In genomic region chr11:115615875-115616274, GRCm38 (mm10) we compare ENCODE assay signal across 13 mouse cellular contexts. TPM values are rescaled to one million over a fixed set of nuclear protein-coding genes. Genes with fewer than 3 reads are reported as not detected.
DNase-seq lines count a peak whose midpoint lies in the region.
"Had no signal": no experiment of that assay in that cellular context is flagged by ENCODE, and none has a peak within 500 bp of the region (broad histone marks: within the 10 kb centered on the region; RNA-seq: fewer than 3 reads in every experiment).

No protein-coding gene starts in this region.

- H3K4me3 ChIP-seq in forebrain, embryonic 10.5 days = no peak overlapping the region
- H3K4me3 ChIP-seq: neural tube, embryonic 13.5 days had no signal

- H3K27me3 ChIP-seq in forebrain, embryonic 10.5 days (ENCODE audit: poor library complexity, severe bottlenecking) = peaks cover 6% of the 10 kb centered on the region

- H3K4me1 ChIP-seq in forebrain, embryonic 10.5 days = peaks cover 29% of the 10 kb centered on the region

- no peak overlapping the region for H3K27ac ChIP-seq in forebrain, embryonic 10.5 days
- H3K27ac ChIP-seq: neural tube, embryonic 13.5 days had no signal

- 88% methylated on average over 6 of the region's 6 CpGs for WGBS in forebrain, embryonic 10.5 days

- H3K9me3 ChIP-seq in forebrain, embryonic 10.5 days = no peaks in the 10 kb centered on the region
- H3K9me3 ChIP-seq: neural tube, embryonic 13.5 days had no signal

- DNase-seq in cerebellum, adult 9-11 months = peak; percentile 31
- no peak for DNase-seq in cerebellum, adult 9-10 months
- peak; percentile 51 for DNase-seq in kidney, adult 18-20 months
- DNase-seq in kidney, postnatal 4 days = no peak
- peak; percentile 77 for DNase-seq in adrenal gland, postnatal 10 days
- DNase-seq in kidney, postnatal 25 days = peak; percentile 47 to 81
- no peak for DNase-seq in MN1 (ENCODE audit: low spot score)
- no peak for DNase-seq in forebrain, embryonic 10.5 days (ENCODE audit: extremely low spot score, low spot score)
- DNase-seq: cerebellum, postnatal 36 days; layer of hippocampus, postnatal 36 days; midbrain, embryonic 14.5 days; thymus, adult 2 months had no signal

- peaks cover 54% of the 10 kb centered on the region for H3K36me3 ChIP-seq in forebrain, embryonic 10.5 days (replicated peaks)

RNA-seq across cellular contexts. Expression of gene Mif4gd, which starts 3.1 kb away (rescaled TPM):
- 100 to 1,000 TPM; 110 to 140 TPM for total RNA-seq in adrenal gland, postnatal 10 days (2021)
- 20.3 and 23.8 TPM in 2 replicates for polyA plus RNA-seq in forebrain, embryonic 10.5 days (2016; fragmentation: Nextera tagmentation; extraction: Ambion mirVana)

RNA-seq across cellular contexts. Expression of gene Gga3, which starts 12.0 kb away (rescaled TPM):
- total RNA-seq in adrenal gland, postnatal 10 days (2021) = 10 to 100 TPM; 20.0 to 35.9 TPM
- polyA plus RNA-seq in forebrain, embryonic 10.5 days (2016; fragmentation: Nextera tagmentation; extraction: Ambion mirVana) = 29.6 and 35.0 TPM in 2 replicates

RNA-seq across cellular contexts. Expression of gene Mrps7, which starts 12.2 kb away (rescaled TPM):
- total RNA-seq in adrenal gland, postnatal 10 days (2021) = 10 to 100 TPM; 92.1 to 92.6 TPM
- polyA plus RNA-seq in forebrain, embryonic 10.5 days (2016; fragmentation: Nextera tagmentation; extraction: Ambion mirVana) = 106 TPM in 2 replicates

RNA-seq across cellular contexts. Expression of gene Slc25a19, which starts 12.2 kb away (rescaled TPM):
- total RNA-seq in adrenal gland, postnatal 10 days (2021) = 100 to 1,000 TPM; 169 to 231 TPM
- polyA plus RNA-seq in forebrain, embryonic 10.5 days (2016; fragmentation: Nextera tagmentation; extraction: Ambion mirVana) = 25.6 and 26.2 TPM in 2 replicates

RNA-seq across cellular contexts. Expression of gene Nup85, which starts 51.6 kb away (rescaled TPM):
- 10 to 100 TPM; 44.4 to 48.7 TPM for total RNA-seq in adrenal gland, postnatal 10 days (2021)
- 281 and 299 TPM in 2 replicates for polyA plus RNA-seq in forebrain, embryonic 10.5 days (2016; fragmentation: Nextera tagmentation; extraction: Ambion mirVana)

Comparison
In these comparisons a context has a peak if more than half of its experiments do, and no peak if none do; other contexts are left out.
1. DNase-seq: peak in cerebellum, adult 9-11 months (single experiment), kidney, adult 18-20 months (single experiment), adrenal gland, postnatal 10 days (single experiment) and kidney, postnatal 25 days (2 of 2); none in cerebellum, adult 9-10 months (single experiment), kidney, postnatal 4 days (0 of 2), MN1 (single experiment) and forebrain, embryonic 10.5 days (single experiment).